Mouse (Mus musculus): ENCODE results near the gene Nudt13. TPM values are rescaled to one million over a fixed set of nuclear protein-coding genes. Genes with fewer than 3 reads are reported as not detected.
A peak's percentile ranks its signal among the peaks of the same experiment; 100 is the strongest.

Gene Nudt13
- polyA plus RNA-seq (2014; fragmentation: Nextera tagmentation; extraction: Ambion mirVana): 8.9 and 10.7 TPM in 2 replicates

DNA sequence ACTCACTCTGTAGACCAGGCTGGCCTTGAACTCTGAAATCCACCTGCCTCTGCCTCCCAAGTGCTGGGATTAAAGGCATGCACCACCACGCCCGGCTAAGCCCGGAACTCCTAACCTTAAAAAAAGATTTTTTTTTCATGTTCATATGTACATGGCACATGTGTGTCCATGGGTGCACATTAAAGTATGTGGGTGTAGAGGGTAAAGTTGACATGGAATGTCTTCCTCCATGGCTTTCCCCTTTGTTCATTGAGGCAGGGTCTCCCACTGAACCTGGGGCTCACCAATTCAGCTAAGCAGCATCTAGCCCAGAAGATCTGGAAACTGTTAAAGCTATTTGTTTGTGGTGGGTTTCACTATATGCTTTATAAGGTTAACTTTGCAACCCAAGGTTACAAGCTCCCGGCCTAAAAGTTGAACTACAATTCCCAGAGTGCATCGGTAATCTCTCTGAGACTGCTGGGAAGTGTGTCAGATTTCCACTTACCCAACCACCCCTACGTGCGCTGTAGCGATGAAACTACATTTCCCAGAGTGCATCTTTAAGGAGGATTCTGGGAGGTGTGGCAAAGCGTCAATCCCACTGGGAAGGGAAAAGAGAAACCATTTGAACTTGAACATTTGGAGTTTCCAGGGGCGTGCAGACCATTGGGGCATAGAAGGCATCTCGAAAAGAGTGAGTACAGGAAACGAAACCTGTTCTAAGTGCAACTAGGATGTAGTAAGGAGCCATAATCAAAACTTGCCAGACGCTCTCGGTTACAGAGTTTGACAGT is at the start of gene Nudt13:
Gene Nudt13, plus strand, starts transcription at position 581 of the 776 bp plus-strand sequence.
- H3K9ac ChIP-seq (replicated peaks; ENCODE audit: low read length): peak within 1 kb of the TSS; percentile 37; the same call in 1 of the 2 replicates
- peak; percentile 90 for ATAC-seq (replicated peaks; ENCODE audit: insufficient number of reproducible peaks, low FRiP score, low TSS enrichment, low read depth)
- no peak within 1 kb of the TSS for H3K27ac ChIP-seq (replicated peaks; ENCODE audit: low read depth, low read length)
- H3K4me2 ChIP-seq (ENCODE audit: low read depth, low read length): peak within 1 kb of the TSS; percentile 42
- DNase-seq (ENCODE audit: low spot score): peak; percentile 97
- H3K4me1 ChIP-seq (ENCODE audit: control insufficient read depth, insufficient read depth, low read length): no peaks in the 10 kb centered on the region
- H3K27me3 ChIP-seq (ENCODE audit: control insufficient read depth, insufficient read depth, low read length): no peaks in the 10 kb centered on the region
- H3K9me3 ChIP-seq (replicated peaks; ENCODE audit: control insufficient read depth, low read length): no peaks in the 10 kb centered on the region
- peak within 1 kb of the TSS; percentile 47 for H3K4me3 ChIP-seq (ENCODE audit: low read depth, low read length)
- WGBS: 24% methylated on average over 14 of the region's 14 CpGs
- no peaks in the 10 kb centered on the region for H3K36me3 ChIP-seq (replicated peaks; ENCODE audit: control insufficient read depth, insufficient read depth, low read depth, low read length)

DNA sequence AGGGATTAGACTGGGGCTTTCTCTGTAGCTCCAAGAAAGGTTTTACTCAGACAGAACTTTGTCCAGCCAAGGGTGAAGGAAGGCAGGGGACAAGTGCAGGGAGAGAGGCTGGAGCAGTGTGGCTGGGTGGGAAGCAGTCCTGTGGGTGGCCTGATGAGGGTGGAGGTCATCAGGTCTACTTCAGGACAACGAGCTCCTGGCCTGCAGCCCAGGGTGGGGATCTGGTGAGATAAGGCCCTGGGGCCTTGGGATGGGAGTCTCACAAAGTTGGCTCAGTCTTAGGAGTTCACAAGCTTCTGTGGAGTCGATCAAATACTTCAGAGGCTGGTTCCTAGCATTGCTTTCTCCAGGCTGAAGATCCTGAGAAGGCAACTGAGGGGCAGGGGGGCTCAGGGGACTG is 49.2 kb upstream of the Nudt13 start:
- Histone ChIP-seq H3K27ac (replicated peaks; ENCODE audit: low read depth, low read length) (no peak overlapping the region), H3K4me3 (ENCODE audit: low read depth, low read length) (no peak overlapping the region), H3K27me3 (ENCODE audit: control insufficient read depth, insufficient read depth, low read length) (no peaks in the 10 kb centered on the region), H3K4me1 (ENCODE audit: control insufficient read depth, insufficient read depth, low read length) (no peaks in the 10 kb centered on the region; the same call in 1 of the 2 replicates), H3K9me3 (replicated peaks; ENCODE audit: control insufficient read depth, low read length) (no peaks in the 10 kb centered on the region), H3K36me3 (replicated peaks; ENCODE audit: control insufficient read depth, insufficient read depth, low read depth, low read length) (no peaks in the 10 kb centered on the region), H3K9ac (replicated peaks; ENCODE audit: low read length) (no peak overlapping the region), H3K4me2 (ENCODE audit: low read depth, low read length) (no peak overlapping the region)
- DNase-seq (ENCODE audit: low spot score): no peak
- 62% methylated on average over 2 of the region's 2 CpGs for WGBS
- ATAC-seq (replicated peaks; ENCODE audit: insufficient number of reproducible peaks, low FRiP score, low TSS enrichment, low read depth): no peak

DNA sequence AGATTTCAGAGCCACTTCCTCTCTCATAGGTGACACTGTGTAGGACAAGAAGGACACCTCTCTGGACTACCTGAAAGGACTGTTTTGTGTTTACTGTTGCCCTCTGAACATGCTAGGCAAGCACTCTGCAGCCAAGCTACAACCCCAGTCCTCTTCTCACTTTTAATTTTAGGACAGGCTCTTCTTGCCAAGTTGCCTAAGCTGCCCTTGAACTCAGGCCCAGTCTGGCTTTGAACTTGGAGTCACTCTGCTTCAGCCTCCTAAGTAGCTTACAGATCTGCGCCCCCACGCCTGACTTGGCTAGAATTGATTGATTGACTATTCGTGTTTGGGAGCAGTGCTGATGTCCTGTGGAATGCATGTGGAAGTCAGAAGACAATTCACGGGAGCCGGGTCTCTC is 48.6 kb upstream of the Nudt13 start:
- Histone ChIP-seq H3K27me3 (ENCODE audit: control insufficient read depth, insufficient read depth, low read length) (no peaks in the 10 kb centered on the region), H3K36me3 (replicated peaks; ENCODE audit: control insufficient read depth, insufficient read depth, low read depth, low read length) (no peaks in the 10 kb centered on the region), H3K4me2 (ENCODE audit: low read depth, low read length) (no peak overlapping the region), H3K4me3 (ENCODE audit: low read depth, low read length) (no peak overlapping the region), H3K9me3 (replicated peaks; ENCODE audit: control insufficient read depth, low read length) (no peaks in the 10 kb centered on the region), H3K4me1 (ENCODE audit: control insufficient read depth, insufficient read depth, low read length) (no peaks in the 10 kb centered on the region; the same call in 1 of the 2 replicates), H3K27ac (replicated peaks; ENCODE audit: low read depth, low read length) (no peak overlapping the region), H3K9ac (replicated peaks; ENCODE audit: low read length) (no peak overlapping the region)
- DNase-seq (ENCODE audit: low spot score) (no peak), ATAC-seq (replicated peaks; ENCODE audit: insufficient number of reproducible peaks, low FRiP score, low TSS enrichment, low read depth) (no peak)
- 80% methylated on average over 5 of the region's 5 CpGs for WGBS

DNA sequence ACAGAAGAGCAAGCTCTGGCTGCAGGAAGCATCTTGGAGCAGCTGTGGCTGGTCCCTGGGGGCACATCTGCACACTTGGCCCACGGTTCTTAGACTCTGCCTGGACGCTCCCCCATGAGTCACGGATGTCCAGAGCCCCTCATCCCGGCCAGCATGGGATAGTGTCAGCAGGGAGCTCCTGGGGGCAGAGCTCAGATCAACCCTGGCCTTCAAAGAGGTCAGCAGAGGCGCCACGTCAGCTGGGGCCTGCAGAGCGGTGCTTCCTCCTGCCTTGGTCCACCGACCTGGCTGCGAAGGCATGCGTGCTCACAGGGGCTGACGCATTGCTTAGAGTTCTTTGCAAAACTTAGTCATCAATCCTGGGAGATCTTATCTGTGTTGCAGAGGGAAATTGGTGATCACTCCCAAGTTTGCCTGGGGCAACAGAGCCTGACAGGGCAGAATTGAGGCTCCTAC is 47.7 kb upstream of the Nudt13 start:
- no peak for DNase-seq (ENCODE audit: low spot score)
- H3K27ac ChIP-seq (replicated peaks; ENCODE audit: low read depth, low read length): no peak overlapping the region

DNA sequence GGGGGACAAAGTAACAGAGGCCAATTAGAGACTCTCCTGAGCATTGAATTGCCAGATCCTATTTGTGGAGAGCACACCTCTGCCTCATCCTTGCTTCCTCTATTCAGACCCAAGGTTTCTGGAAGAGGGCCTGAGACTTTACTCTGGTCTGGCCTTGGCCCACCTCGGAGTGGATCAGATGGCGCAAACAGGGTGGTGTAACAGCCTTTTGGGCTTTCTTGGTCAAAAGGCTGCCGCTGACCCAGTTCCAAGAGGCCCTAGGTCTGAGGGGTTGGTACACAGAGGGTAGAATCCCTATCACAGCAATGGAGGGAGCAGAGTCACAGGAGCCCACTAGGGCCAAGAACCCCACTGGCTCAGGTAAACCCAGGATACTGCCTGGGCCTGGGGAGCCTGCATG is 46.5 kb upstream of the Nudt13 start:
- H3K4me2 ChIP-seq (ENCODE audit: low read depth, low read length): no peak overlapping the region
- no peaks in the 10 kb centered on the region; the same call in 1 of the 2 replicates for H3K4me1 ChIP-seq (ENCODE audit: control insufficient read depth, insufficient read depth, low read length)
- DNase-seq (ENCODE audit: low spot score) (no peak), ATAC-seq (replicated peaks; ENCODE audit: insufficient number of reproducible peaks, low FRiP score, low TSS enrichment, low read depth) (no peak)
- 91% methylated on average over 3 of the region's 3 CpGs for WGBS
- H3K4me3 ChIP-seq (ENCODE audit: low read depth, low read length): no peak overlapping the region
- no peak overlapping the region for H3K27ac ChIP-seq (replicated peaks; ENCODE audit: low read depth, low read length)
- no peaks in the 10 kb centered on the region for H3K36me3 ChIP-seq (replicated peaks; ENCODE audit: control insufficient read depth, insufficient read depth, low read depth, low read length)
- H3K27me3 ChIP-seq (ENCODE audit: control insufficient read depth, insufficient read depth, low read length): no peaks in the 10 kb centered on the region
- no peaks in the 10 kb centered on the region for H3K9me3 ChIP-seq (replicated peaks; ENCODE audit: control insufficient read depth, low read length)
- no peak overlapping the region for H3K9ac ChIP-seq (replicated peaks; ENCODE audit: low read length)

More for the DNA sequence above, 47.7 kb upstream of the Nudt13 start:
- no peak for ATAC-seq (replicated peaks; ENCODE audit: insufficient number of reproducible peaks, low FRiP score, low TSS enrichment, low read depth)
- Histone ChIP-seq H3K9me3 (replicated peaks; ENCODE audit: control insufficient read depth, low read length) (no peaks in the 10 kb centered on the region), H3K27me3 (ENCODE audit: control insufficient read depth, insufficient read depth, low read length) (no peaks in the 10 kb centered on the region), H3K4me1 (ENCODE audit: control insufficient read depth, insufficient read depth, low read length) (no peaks in the 10 kb centered on the region; the same call in 1 of the 2 replicates), H3K9ac (replicated peaks; ENCODE audit: low read length) (no peak overlapping the region), H3K4me2 (ENCODE audit: low read depth, low read length) (no peak overlapping the region), H3K4me3 (ENCODE audit: low read depth, low read length) (no peak overlapping the region), H3K36me3 (replicated peaks; ENCODE audit: control insufficient read depth, insufficient read depth, low read depth, low read length) (no peaks in the 10 kb centered on the region)
- 59% methylated on average over 11 of the region's 11 CpGs for WGBS

DNA sequence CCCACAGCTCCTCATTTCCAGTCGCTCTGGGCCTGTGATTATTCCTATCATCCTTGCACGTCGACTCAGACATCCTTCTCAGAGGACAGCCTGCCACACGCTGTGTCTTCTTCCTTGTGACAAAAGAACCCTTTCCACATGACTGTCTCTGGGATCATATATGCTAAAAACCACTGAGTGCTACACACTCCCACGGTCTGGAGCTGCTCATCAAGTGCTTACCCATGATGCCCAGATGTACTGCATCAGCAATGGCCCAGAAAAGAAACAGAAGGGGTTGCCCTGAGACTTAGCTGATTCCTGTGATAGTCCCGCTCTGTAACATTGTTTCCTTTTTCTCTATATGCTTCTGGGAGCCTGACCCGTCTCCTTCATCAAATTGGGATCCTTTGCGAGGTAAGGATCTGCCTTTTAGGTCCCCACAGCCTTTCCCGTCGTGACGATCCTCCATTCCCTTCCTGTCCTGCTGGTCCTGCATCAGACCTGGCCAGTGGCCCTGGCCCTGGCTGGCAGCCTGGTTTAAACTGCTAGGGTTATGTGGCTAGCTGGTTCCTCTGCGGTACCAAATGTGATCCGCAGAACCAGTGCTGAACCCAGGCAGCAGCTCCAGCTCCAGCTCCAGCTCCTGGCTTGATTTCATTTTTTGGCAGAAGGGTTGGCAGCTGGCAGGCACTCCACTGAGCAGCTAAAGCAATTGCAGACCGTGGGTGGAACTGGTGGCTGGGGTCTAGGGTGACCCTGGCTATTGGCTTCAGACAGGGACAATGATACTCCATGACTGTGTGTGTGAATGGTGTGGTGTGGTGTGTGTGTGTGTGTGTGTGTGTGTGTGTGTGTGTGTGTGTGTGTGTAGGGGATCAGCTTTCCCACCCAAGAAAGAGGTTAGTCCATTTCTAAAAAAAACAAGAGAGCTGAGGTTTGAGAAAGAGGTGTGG is 44.0 kb upstream of the Nudt13 start:
- Histone ChIP-seq H3K4me3 (ENCODE audit: low read depth, low read length) (no peak overlapping the region), H3K4me2 (ENCODE audit: low read depth, low read length) (no peak overlapping the region), H3K4me1 (ENCODE audit: control insufficient read depth, insufficient read depth, low read length) (no peaks in the 10 kb centered on the region; the same call in 1 of the 2 replicates), H3K9ac (replicated peaks; ENCODE audit: low read length) (no peak overlapping the region), H3K27me3 (ENCODE audit: control insufficient read depth, insufficient read depth, low read length) (no peaks in the 10 kb centered on the region), H3K36me3 (replicated peaks; ENCODE audit: control insufficient read depth, insufficient read depth, low read depth, low read length) (no peaks in the 10 kb centered on the region), H3K9me3 (replicated peaks; ENCODE audit: control insufficient read depth, low read length) (no peaks in the 10 kb centered on the region), H3K27ac (replicated peaks; ENCODE audit: low read depth, low read length) (no peak overlapping the region)
- DNase-seq (ENCODE audit: low spot score): no peak
- WGBS: 74% methylated on average over 14 of the region's 14 CpGs
- no peak for ATAC-seq (replicated peaks; ENCODE audit: insufficient number of reproducible peaks, low FRiP score, low TSS enrichment, low read depth)

DNA sequence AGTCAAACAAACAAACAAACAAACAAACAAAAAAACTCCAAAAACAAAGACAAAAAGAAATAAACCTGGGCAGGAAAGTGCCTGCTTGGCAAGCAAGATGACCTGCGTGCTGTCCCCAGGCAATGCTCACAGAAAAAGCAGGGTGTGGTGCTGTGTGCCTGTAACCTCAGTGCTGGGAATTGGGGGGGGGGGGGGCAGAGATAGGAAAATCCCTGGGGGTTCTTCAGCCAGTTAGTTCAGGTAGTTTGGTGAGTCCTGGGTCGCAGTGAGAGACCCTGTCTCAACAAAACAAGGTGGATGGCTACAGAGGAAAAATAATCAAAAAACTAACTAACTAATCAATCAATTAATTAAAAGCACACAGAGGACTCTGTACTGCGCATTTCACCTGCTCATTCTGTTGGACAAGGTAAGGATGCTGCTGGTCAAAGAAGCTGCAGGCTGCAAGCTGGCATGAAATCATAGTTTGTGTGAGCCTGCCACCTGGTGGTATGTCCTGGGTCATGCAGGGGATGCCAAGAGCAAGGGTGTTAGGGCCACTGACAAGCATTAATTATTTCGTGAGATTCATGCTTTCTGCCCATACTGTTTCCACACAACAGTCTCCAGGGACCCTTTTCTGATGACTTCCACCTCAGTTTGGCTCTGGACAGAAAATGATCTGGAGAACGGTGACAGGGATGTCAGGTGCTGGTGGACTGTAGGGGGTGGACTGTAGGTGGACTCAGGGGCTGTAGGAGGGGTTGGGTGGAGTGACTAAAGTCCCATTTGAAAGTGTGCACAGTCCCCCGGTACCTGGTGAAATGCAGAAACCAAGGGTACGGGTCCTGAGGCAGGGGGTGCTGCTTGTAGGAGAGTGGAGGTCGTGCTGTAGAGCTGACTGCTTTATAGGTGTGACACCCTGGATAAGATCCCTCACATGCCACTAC is 36.0 kb upstream of the Nudt13 start:
- H3K9me3 ChIP-seq (replicated peaks; ENCODE audit: control insufficient read depth, low read length): no peaks in the 10 kb centered on the region
- WGBS: 58% methylated on average over 8 of the region's 8 CpGs
- H3K4me2 ChIP-seq (ENCODE audit: low read depth, low read length): no peak overlapping the region
- H3K27me3 ChIP-seq (ENCODE audit: control insufficient read depth, insufficient read depth, low read length): no peaks in the 10 kb centered on the region
- H3K27ac ChIP-seq (replicated peaks; ENCODE audit: low read depth, low read length): no peak overlapping the region
- H3K36me3 ChIP-seq (replicated peaks; ENCODE audit: control insufficient read depth, insufficient read depth, low read depth, low read length): no peaks in the 10 kb centered on the region
- ATAC-seq (replicated peaks; ENCODE audit: insufficient number of reproducible peaks, low FRiP score, low TSS enrichment, low read depth): peak; percentile 73
- H3K9ac ChIP-seq (replicated peaks; ENCODE audit: low read length): no peak overlapping the region
- peak; percentile 76 for DNase-seq (ENCODE audit: low spot score)
- H3K4me3 ChIP-seq (ENCODE audit: low read depth, low read length): no peak overlapping the region
- no peaks in the 10 kb centered on the region for H3K4me1 ChIP-seq (ENCODE audit: control insufficient read depth, insufficient read depth, low read length)
